Comparison of ENCODE assay signal across 28 mouse cellular contexts in the genomic region with DNA sequence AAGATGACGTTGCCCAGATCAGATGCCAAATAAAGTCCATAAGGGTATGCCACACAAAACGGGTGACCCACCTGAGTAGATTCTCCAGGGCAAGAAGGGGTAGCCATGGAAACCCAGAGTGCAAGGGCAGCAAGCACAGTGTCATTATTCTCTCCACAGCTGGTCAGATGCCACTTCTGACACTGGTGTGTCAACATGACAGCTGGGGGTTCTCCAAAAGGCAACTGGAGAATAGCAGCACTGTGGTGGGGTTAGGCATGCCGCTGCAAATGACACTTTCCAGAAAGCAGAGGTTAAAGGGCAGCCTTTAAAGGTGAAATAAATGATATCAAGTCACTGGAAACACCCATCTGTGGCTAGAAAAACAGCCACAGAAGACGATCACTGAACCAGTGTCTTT.
"Had no signal": no experiment of that assay in that cellular context is flagged by ENCODE, and none has a peak within 500 bp of the region (broad histone marks: within the 10 kb centered on the region; RNA-seq: fewer than 3 reads in every experiment).

No protein-coding gene starts in this region.

- H3K27ac ChIP-seq: gastrocnemius, adult 2 months; heart, adult 2 months; heart, embryonic 10.5 days; hindbrain, embryonic 10.5 days; hindbrain, embryonic 12.5 days; hindbrain, embryonic 14.5 days; intestine, embryonic 15.5 days; kidney, postnatal 0 days; layer of hippocampus, adult 2 months; left cerebral cortex, adult 2 months; limb, embryonic 10.5 days; limb, embryonic 12.5 days; liver, embryonic 13.5 days; liver, embryonic 15.5 days had no signal

- H3K27me3 ChIP-seq: heart, embryonic 12.5 days; hindbrain, embryonic 12.5 days; intestine, embryonic 15.5 days; limb, embryonic 12.5 days; liver, embryonic 13.5 days; liver, embryonic 15.5 days had no signal

- DNase-seq: gastrocnemius, adult 2 months; gastrocnemius, postnatal 10 days; gastrocnemius, postnatal 25 days; heart, adult 2 months; heart, postnatal 10 days; heart, postnatal 4 days; kidney, adult 2 months; kidney, adult 9 months; kidney, postnatal 14 days; kidney, postnatal 4 days; liver; liver, embryonic 13.5 days had no signal

- H3K4me1 ChIP-seq: heart, embryonic 10.5 days; heart, embryonic 12.5 days; hindbrain, embryonic 12.5 days; intestine, embryonic 15.5 days; limb, embryonic 10.5 days; limb, embryonic 12.5 days; liver, embryonic 13.5 days; liver, embryonic 15.5 days had no signal

- H3K9ac ChIP-seq: heart, embryonic 12.5 days; hindbrain, embryonic 12.5 days; hindbrain, embryonic 14.5 days; intestine, embryonic 15.5 days; limb, embryonic 12.5 days; liver, embryonic 13.5 days; liver, embryonic 15.5 days had no signal

- H3K4me2 ChIP-seq: heart, embryonic 12.5 days; hindbrain, embryonic 12.5 days; hindbrain, embryonic 14.5 days; intestine, embryonic 15.5 days; limb, embryonic 12.5 days; liver, embryonic 11.5 days; liver, embryonic 13.5 days; liver, embryonic 15.5 days had no signal

- H3K4me3 ChIP-seq: gastrocnemius, adult 2 months; heart, adult 2 months; heart, embryonic 10.5 days; heart, embryonic 12.5 days; hindbrain, embryonic 10.5 days; hindbrain, embryonic 12.5 days; intestine, embryonic 15.5 days; layer of hippocampus, adult 2 months; left cerebral cortex, adult 2 months; limb, embryonic 10.5 days; limb, embryonic 12.5 days; liver, embryonic 13.5 days; liver, embryonic 15.5 days had no signal

- ATAC-seq: hindbrain, embryonic 16.5 days; inflammation-experienced regulatory T-cells, adult 6 months; intestine, embryonic 15.5 days; intestine, postnatal 0 days had no signal

- H3K9me3 ChIP-seq: heart, embryonic 10.5 days; heart, embryonic 12.5 days; hindbrain, embryonic 10.5 days; hindbrain, embryonic 12.5 days; intestine, embryonic 15.5 days; limb, embryonic 10.5 days; limb, embryonic 12.5 days; liver, embryonic 13.5 days; liver, embryonic 15.5 days had no signal

- H3K36me3 ChIP-seq: heart, embryonic 10.5 days; heart, embryonic 12.5 days; hindbrain, embryonic 10.5 days; hindbrain, embryonic 12.5 days; intestine, embryonic 15.5 days; limb, embryonic 10.5 days; limb, embryonic 12.5 days; liver, embryonic 13.5 days; liver, embryonic 15.5 days had no signal
